Mouse (Mus musculus): Measurements from ENCODE around the gene Serpinc1.

DNA sequence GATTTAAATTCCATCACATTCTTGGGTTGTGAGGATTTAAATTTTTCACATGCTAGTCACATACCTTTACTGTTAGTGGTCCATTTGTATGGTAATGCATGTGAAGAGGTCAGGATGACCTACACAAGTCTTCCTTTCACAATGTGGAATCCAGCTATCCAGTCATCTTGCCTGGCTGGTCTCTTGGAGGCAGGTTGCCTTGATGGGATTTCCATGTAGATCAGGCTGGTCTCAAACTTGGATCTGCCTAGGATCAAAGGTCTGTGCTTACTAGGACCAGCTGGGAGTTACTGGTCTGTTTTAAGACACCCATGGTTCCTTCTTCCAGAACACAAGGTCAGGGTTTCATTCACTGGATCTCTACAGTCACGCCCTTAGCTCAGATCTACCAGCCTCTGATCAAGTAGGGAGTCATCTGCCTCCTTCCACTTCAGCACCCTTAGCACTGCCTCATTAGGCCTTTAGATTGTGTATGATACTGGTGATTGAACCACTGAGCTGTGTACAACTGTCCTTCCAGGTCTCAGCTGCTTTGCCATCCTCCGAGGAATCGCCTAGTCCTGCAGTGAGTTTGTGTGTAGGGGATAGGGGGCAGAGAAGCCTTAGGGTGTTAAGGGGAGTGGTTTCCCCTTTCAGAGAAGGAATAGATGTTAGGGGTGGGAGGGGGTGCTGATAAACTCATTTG is 61.5 kb downstream of the Serpinc1 start:
- TF ChIP-seq CTCF (conservative IDR thresholded peaks at IDR 0.05; ENCODE audit: insufficient read depth, insufficient read length, low read depth, low read length) (no peak), POLR2A (IDR thresholded peaks at IDR 0.05; ENCODE audit: low read depth, low read length) (no peak)
